Mouse (Mus musculus) cortical plate, adult 2 months (tissue): ENCODE results near the gene Olfr5.

Source experiments
- CTCF ChIP-seq: fragments of 200-500 bp; IDR thresholded peaks from 2 replicates; pipeline ENCODE4 v1.5.1; 2011; ENCODE audit warnings: mild to moderate bottlenecking, control low read depth, low read length; ENCODE audit not compliant: insufficient read depth; ENCODE audit errors: extremely low read depth
- POLR2A ChIP-seq: fragments of 200-500 bp; IDR thresholded peaks from 2 replicates; pipeline ENCODE4 v1.6.1; 2011; ENCODE audit warnings: mild to moderate bottlenecking, low read length, control low read depth; ENCODE audit not compliant: insufficient read depth; ENCODE audit errors: extremely low read depth

DNA sequence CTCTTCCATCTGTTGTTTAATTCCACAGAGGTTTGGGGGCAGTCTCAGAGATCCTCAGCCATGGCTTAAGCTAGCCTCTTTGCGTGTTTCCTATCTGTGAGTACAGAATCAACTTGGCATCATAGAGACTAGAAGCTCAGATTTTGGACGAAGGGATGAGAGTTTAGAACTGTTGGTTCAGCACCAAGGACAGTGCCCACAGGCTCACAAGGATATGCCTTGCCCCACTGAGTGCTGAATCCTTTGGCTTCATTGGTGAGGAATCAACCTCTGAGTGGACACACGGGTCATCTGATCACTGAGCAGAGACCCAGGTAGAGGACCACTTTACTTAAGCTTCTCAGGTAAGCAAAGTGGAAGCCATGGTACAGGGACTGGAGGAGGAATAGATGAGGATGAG is 30.3 kb downstream of the Olfr5 start:
- TF ChIP-seq POLR2A (no peak), CTCF (no peak)
